Mouse (Mus musculus) cerebellum, adult 18-20 months (tissue): ENCODE data around the gene Wt1.
A peak's percentile ranks its signal among the peaks of the same experiment; 100 is the strongest.

Source experiments
- DNase-seq, 2 experiments: peaks; one replicate each; pipeline ENCODE4 v3.0.0; 2021

The Wt1 gene

DNA sequence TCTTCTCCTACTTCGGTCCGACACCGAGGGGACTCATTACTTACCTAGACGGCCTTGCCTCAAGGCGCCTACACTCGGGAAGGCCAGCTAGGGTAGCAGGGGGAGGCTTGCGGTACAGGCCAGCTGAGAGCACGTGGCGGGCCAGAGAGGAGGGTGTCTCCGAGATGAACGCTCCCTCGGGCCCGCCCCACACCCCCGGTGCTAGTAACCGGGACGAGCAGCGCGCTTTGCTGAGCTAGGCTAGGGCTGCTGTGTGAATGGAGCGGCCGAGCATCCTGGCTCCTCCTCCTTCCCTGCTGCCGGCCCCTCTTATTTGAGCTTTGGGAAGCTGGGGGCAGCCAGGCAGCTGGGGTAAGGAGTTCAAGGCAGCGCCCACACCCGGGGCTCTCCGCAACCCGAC is at the start of gene Wt1:
Gene Wt1, plus strand, starts transcription at position 251 of the 400 bp plus-strand sequence.
- no peak for DNase-seq

DNA sequence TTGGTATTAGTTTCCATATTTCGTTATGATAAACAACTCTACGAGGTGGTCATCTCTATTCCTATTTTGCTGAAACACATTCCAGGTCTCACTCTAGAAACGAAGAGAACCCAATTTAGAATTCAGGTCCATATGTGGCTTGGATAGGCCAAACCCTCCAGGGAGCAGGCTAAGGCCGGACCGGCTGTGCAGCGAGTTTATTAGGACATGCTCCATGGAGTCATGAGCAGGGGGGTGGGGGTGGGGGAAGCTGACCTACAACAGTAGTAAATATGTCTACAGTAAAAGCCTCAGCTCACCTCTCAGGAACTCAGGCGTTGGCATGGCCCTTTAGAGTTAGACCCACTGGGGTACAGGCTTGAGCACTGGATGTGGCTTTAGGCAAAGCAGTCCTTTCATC is 49.2 kb upstream of the Wt1 start:
- DNase-seq = no peak

DNA sequence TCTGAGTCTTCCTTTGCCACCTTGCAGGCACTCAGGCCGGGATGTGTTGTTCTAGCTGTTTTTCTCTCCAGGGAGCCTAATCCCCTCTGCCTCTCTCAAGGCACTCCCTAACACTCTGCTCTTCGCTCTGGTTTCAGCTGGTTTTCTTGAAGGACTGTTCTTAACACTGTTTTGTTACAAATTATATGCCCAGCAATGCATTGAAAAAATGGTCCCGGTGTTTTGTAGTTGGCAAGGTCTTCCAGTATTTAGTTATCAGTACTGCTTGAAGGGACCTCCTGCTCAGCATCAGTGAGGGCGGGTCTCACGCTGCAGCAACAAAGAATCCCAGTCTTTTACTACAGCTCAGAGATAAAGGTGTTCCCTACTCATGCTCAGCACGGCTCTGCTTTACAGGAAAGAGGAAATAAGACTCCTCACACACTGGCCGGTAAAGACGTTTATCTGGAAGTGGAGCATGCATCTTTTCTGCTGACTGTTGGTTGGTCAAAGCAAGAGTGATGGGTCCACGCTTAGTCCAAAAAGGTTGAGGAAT is 44.0 kb upstream of the Wt1 start:
- no peak for DNase-seq

DNA sequence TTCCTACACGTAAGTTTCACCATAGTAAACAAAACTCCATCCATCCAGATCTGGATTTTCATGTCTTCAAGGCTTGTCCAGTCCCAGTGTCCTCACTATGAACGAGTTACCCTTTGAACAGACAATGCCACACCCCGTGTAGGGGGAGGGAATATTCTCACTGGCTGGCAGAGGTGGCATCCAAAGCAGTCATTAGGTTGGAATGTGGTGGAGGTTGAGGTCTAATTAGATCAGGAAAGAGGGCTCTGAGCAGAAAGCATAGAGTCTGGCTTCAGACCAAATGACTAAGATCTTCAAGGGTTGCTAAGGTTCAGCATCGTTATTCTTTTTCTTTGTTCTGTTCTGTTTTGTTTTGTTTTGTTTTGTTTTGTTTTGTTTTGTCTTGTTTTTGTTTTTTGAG is 42.3 kb upstream of the Wt1 start:
- no peak for DNase-seq

DNA sequence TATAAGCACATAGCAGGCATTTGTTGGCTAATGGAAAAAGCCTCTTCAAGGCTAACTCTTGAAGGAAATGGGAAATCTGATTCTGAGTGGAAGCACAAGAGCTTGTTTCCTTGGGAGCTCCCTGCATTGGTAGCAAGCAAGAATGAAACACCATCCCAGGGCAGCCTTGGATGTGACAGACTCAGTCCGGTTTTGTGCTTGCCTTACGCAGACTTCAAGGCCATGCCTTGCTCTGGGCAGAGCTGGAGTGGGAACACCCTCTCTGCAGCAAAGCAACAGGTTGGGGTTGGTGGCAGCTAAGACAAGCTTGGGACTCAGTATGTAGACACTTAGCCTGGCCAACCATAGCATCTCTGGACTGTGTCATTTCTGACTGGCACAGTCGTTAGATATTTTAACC is 40.2 kb upstream of the Wt1 start:
- DNase-seq = no peak

DNA sequence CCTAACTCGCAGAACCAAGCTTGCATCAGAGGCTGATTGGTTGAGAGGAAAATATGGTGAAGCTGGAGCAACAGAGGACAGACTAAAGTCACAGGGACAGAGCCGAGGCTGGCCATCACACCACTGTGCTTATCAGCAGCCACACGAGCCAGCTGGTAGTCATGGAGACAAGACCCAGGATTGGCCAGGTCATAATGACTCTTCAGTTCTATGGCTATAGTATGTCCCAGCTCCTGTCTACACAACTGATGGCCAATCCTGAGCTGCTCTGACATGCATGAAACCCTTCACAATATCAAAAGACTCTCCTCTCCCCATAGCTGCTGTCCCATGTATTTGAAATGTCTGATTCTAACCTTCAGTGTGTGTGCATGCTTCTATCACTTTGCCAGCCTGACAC is 38.3 kb upstream of the Wt1 start:
- DNase-seq = no peak

DNA sequence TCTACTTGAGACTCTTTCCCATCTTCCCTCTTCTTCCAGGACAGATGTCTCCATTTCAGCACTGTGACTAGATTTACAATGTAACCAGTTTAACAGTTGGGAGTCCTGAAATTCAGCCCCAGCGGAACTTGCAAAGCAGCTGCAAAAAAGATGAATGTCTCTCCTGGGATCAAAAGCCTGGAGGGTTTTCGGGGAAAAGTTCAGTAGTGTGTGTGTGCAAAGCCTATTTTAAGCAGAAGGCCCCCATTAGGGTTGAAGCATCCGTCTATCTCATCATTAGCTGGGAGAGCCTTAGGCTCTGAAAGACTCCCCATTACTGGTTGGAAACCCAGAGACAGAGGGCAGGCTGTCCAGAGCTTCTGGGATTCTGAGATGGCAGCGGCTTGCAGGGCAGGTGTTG is 37.2 kb upstream of the Wt1 start:
- no peak for DNase-seq

DNA sequence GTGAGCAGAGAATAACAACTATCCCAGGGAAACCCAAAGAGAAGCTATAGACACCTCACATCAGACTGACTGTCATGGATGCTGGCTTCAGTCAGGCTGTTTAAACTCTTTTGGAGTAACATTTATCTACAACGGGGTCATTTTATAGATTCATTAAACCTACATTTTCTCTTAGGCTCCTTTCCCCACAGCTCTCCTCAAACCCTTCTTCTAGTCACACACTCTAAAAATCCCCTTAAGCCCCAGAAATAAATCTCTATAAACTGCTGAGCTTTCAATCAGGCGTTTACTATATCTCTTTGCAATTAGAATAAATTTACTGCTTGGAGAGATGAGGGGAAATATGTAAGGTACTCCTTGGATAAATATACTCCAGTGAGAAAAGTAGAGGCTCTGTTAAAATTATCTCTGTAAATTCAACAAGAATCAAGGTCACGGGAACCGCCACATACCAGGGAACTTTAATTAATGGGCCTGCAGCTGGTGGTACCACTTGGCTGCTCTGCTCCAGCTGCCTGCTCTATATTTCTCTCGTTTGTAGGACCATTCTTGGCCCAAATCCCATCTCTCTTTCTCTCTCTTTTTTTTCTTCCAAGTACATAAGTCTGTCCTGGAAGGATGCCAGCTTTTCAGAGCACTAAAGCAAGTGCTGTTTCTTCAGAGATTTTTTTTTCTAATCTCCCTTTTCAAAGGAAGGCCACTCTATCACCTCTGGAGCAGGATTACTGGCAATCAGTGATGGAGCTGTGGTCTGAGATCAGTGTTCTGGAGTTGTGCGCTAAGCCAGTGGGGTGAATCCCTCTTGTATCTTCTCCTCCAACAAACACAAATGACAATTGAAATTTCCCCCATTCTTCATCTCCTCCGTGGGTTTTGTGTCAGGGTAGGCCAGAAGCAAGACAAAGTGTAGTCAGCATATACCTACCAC is 36.5 kb upstream of the Wt1 start:
- DNase-seq = no peak

DNA sequence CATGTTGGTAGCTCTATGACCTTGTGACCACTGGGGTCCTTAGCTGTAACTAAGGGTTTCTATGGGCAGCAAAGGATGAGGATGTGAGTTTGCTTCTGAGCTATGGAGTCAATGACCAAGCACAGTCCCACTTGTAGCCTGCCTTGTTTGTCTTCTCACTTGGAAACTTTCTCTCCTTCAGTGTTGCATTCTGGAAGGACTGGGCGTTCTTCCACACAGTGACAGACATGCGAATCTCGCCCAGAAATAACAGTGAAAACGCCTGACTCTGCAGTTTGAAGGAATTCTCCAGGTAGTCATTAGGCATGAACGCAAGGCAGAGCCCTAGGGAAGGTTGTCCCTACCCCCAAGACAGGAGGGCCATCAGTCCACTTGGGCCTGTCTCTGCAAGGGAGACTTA is 35.3 kb upstream of the Wt1 start:
- no peak for DNase-seq

DNA sequence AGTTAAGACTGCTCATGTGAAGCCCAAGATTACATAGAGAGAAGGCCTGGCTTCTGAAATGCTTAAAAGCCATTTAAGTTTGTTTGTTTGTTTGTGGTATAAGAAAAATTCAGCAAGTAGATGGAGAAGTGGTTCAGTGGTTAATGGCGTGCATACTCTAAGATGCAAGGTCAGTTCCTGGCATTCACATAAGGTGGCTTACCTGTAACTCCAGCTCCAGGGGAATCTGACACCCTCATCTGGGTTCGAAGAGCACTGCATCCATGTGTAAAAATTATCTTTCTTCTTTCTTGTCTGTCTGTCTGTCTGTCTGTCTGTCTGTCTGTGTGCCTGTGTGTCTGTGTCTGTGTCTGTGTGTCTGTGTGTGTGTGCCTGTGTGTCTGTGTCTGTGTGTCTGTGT is 34.6 kb upstream of the Wt1 start, which contains the start of gene Gm11060:
Gene Gm11060, plus strand, starts transcription at position 301 of the 400 bp plus-strand sequence.
- DNase-seq = no peak

DNA sequence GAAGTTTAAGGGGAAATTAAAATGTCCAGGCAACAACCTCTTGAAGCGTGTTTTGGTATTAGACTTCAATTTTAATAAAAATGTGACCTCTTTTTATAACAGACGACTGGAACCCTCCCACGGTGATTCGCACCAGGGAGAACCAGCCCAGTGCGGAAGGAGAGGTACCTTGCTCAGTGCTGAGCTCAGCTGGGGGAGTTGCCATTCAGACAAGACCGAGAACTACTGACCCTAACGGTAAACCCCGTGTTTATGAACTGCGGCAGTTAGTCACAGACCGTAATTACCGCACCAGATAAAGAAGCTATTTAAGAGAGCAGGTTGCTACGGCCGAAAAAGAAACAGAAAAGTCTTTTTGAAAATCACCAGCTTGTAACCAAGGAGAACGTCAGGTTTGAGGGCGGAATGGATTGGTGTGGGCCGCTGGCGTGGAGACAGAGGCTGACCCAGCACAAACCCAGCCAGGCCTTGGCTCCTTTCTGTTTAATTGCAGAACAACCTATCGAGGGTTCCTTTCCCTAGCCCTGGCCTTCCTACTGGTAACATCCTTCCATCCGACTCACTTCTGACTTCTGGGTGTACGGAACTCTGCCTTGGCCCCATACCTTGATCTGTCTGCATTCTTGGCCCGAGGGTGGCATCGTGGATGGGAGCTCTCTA is 28.9 kb upstream of the Wt1 start:
- DNase-seq = no peak

DNA sequence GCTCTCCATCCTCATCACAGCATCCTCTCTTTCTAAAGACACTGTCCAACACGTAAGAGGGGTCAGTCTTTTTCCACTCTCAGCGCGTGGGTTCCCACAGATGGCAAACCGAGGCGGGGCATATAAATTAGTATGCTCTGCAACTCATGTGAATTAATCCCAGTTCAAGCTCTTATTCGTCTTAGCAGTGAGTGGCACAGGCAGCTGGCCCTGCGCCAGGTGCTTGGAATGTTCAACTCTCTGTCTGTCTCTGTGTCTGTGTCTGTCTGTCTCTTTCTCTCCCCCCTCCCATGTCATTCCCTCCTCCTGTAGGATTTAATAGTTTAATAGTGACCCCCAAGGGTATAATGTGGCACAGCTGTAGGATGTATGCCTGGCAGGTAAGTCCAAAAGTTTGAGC is 26.9 kb upstream of the Wt1 start:
- no peak for DNase-seq

DNA sequence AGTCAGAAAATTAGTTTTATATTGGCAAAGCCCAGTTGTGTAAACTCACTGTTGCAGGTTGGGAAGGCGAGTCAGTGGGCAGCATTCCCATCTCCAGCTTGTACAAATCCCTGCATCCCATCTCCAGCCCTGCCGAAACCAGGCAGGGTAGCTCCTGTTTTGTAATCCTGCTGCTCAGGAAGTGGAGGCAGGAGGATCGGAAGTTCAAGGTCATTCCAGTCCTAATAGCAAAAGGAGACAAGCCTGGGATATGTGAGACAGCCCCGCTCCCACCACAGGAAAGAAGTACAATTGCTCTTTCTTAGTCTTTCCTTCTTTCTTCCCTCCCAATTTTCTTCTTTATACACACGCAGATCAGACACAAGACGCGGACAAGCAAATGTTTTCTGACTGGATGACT is 25.8 kb upstream of the Wt1 start:
- DNase-seq = no peak

DNA sequence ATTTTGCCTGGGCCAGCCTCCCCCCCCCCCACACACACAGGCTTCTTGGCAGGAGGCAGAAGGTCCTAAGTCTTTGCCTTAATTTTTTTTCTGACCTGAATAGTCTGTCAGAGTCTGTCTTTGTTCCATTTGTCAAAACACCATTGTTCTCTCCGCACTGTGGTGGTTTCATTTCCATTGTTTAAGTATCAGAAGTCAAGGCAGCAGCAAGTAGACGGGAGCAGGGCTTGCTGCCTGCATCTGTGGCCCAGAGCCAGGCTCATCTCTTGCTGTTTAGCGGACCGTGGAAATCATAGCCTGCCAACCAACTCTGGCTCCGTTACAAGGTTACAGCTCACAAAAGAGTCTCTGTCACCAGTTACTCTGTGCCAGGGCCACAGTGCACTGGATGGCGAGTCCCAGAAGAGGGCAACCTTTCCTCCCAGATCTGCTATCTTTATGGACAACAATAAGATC is 17.6 kb upstream of the Wt1 start:
- peak; percentile 88 for DNase-seq

DNA sequence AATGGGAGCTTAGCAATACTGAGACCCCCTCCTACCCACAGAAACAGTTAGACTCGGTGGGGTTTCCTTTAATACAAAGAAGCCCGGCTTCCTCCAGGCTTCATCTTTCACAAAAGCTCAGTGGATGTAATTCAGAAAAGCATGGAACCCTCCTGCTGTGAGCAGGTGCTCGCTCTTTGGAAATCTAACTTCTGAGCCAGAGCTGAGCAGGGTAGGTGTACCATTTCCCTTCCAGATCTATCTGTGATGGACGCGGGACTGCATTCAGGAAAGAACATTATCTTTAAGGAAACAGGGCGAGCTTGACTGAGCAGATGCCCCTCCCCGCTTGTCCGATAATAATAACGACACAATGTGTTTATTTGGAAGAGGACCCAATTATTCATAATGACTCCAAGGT is 12.3 kb upstream of the Wt1 start:
- DNase-seq = peak in 1 of 2 experiments; percentile 27

DNA sequence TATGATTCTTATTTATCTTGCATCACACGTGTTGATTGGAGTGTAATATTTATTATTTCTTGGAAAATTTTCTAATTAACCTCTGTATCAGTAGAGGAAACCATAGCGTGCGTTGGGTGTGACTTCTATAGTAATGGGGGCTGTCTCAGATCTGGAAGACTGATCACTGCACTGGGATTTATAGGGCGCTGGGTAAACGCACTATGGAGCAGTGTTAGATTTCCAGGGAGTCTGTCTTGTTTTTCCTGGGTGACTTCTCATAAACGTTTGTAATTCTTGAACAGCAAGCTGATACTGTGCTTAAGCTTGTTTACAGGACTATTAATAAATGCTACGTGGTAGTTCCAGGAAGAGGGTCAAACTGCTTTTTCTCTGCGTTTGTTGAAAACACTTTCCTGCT is 8.7 kb upstream of the Wt1 start:
- DNase-seq = no peak

DNA sequence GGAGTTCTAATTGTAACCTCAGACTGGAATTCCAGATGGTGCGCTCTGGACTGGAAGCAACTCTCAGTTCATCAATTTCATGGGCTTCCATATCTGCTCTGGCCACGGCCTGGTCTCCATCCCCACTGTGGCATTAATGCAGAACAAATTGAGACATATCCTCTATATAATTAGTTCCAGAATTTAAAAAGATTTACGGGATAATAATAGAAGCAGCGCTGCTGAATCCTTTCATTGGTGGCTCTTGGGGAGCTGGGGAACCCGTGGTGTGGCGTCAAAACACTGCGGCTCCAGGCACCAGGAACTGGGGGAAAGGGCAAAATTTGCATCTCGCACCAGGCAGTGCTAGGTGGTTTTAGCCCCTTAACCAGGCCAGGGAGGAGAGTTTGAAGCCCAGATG is 4.1 kb upstream of the Wt1 start:
- no peak for DNase-seq

DNA sequence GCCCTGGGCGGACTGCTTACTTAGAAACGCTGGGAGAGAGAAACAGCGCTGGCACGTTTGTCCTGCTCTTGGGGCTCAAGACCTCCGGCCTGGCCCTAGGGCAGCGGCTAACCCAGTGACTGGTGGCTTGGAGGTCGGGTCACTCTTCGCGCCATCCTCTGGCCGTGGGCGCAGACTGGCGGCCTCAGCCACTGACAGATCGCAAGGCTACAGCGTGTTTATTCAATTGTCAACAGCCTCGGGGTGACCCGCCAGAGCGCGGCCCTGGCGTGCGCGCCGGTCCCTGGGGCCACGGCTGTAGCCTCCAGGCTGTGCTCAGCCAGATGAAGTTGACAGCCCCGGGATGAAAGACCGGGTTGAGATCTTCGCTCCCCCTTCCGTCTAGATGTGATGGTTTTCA is 3.4 kb upstream of the Wt1 start:
- no peak for DNase-seq

DNA sequence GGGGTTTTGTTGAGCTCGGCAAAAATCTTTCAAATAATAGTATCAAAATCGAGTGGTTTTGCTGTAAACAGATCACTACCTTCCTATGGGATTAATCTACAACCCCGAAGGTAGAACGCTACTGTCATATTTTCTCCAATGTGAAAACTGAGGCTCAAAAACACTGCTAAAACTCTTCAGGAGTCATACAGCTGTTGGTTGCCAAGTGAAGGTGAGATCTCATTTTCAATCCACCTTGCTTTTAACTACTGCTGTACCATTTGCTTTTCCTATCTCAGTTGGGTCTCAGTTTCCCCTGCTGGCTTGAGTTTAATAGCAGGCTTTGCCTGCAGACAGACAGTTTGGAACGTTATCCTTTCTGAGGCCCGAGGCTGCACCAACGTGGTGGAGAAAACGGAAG is 2.9 kb upstream of the Wt1 start:
- DNase-seq = no peak

DNA sequence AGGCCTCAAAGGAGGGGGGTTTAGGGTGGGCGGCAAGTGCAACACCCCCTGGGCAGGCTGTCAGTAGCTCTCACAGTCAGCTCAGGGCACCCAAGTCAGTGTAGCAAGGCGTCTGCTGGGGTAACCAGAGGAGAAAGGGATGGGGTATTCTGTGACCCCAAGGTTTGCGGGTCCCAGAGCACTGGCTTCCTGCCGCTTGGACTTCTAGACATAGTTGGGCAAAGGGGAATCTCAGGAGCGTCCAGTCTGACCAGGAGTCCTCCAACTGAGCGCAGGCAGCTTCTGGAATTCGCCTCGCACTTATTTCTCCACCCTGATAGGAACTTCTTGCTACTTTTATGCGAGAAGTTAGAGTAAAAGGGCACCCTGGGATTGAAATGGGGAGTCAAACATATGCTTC is 2.4 kb upstream of the Wt1 start:
- no peak for DNase-seq

DNA sequence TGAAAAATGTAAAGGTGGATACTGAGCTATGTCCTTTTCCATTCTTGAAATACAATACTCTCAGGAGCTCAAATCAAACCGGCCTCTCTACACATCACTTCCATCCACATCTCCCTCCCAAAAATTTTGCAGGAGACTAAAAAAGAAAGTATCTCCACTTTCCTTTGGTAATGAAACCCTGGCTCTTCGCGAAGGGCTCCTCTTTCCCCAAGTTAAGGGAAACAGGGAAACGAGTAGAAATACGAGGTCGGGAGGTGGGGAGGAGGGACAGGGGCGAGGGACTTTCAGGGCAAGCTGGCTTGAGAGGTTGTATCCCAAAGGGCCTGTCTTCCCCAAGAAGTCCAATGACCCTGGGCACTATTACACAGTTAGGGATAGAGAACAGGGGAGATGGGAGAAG is 1.9 kb upstream of the Wt1 start:
- DNase-seq = no peak

DNA sequence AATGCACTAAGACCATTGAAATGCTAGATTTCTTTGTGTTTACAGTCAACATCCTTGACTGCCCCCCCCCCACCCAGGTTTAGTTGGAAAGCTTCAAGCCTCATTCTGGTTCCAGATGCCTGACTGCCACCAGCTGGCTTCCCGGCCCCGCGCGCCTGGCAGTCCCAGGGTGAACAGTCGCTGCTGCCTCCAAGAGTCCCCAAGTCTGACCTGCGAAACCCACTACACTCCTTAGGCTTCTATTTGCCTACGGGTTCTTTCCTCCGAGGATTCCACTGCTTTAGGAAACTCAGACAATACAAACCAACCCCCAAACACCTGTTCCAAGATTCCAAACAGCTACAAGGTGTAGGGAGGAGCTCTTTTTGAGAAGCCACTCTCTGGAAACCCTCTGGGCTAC is 1.1 kb upstream of the Wt1 start:
- no peak for DNase-seq

DNA sequence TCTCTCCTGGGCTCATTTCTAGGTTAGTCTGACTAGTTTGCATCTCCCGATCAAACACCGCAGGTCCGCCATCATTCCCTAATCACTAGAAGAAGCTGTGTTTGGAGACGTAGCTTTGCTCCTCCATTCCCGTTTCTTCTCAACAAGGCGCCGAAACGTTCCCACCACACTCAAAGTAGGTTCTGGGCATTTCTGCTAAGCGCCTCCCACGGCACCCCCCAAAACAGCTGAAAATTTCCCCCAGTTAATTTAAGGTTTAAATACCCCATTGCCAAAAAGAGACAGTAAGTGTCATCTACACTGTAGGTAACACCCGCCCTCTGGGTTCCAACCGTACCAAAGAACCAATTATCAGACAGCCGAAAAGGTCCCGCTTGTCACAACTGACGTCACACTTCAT is 688 bp upstream of the Wt1 start:
- DNase-seq = no peak
